Mouse (Mus musculus): ENCODE measurements at regions not wholly inside any gene's neighbourhood (a gene's known extent, or its start where the extent isn't known, plus 50 kb on each side); places are given as distances from the start of the nearest gene placed in this dataset.

- no peak for DNase-seq (ENCODE audit: low spot score in 2 of 2)
Observed at GRCm38 (mm10) chr9:63043304-63043703, 55.6 kb upstream of the Pias1 start.

- DNase-seq (ENCODE audit: low spot score in 2 of 2) = no peak
Observed at GRCm38 (mm10) chr9:63038031-63038430, 50.3 kb upstream of the Pias1 start.
